Mouse (Mus musculus) frontal cortex, adult 2 months (tissue): Measurements from ENCODE around the gene Rcor2. TPM values are rescaled to one million over a fixed set of nuclear protein-coding genes. Genes with fewer than 3 reads are reported as not detected.

Experiments used
- DNase-seq, 2 experiments: peaks; one replicate each; pipeline ENCODE4 v3.0.0; 2022; ENCODE audit warnings: low spot score in 1 of 2; ENCODE audit errors: extremely low spot score in 1 of 2
- polyA plus RNA-seq: library from polyadenylated mRNA; depleted of rRNA; stranded (reverse); fragments of >200 nt; gene quantifications from 2 replicates; pipeline ENCODE4 v1.2.3, GENCODE M21; 2012; rRNA removed

Gene Rcor2
- polyA plus RNA-seq, result 20.2 and 24.6 TPM in 2 replicates

DNA sequence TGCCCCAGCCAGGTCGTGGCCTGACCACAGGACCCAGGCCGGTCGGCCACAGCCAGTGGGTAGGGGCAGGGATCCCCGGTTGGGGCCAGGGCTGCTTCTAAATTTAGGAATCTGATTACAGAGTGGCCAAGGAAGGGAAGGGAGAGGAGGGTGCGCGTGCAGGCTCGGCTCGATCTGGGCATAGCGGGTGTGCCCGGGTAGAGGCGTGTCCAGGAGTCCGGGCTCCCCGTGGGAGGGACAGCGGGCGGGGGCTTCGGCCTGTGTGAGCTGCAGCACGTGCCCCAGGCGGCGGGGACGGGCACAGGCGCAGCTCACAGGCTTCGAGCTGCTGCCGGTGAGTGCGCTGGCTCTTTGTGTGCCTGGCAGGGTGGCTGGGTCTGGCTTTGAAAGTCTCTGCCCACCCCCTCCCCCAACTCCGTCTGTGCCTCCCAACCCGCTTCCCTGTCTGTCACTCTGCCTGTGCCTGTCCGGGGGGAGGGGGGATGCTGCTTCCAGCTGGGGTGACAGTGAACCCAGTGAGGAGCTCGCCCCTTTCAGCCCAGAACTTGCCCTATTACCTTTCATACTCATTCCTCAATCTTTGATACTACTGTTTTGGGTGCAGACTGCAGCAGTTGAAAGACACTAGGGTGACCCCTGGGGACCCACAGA, at the start of gene Rcor2:
TSS of gene Rcor2 (plus strand) at position 235 of the 651 bp plus-strand sequence.
- DNase-seq, result no peak

DNA sequence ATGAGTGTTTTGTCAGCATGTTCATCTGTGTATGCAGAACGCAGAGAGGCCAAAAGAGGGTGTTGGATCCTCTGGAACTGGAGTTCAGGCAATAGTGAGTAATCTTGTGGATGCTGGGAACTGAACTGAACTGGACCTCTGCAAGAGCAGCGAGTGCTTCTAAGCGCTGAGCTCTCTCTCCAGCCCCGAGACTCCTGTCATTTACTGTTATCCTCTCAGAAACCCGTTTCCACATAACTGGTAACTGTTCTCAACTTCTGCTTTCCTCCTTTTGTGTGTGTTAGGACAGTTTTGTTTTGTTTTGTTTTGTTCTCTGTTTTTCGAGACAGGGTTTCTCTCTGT, 49.2 kb upstream of the Rcor2 start:
- DNase-seq, result no peak

DNA sequence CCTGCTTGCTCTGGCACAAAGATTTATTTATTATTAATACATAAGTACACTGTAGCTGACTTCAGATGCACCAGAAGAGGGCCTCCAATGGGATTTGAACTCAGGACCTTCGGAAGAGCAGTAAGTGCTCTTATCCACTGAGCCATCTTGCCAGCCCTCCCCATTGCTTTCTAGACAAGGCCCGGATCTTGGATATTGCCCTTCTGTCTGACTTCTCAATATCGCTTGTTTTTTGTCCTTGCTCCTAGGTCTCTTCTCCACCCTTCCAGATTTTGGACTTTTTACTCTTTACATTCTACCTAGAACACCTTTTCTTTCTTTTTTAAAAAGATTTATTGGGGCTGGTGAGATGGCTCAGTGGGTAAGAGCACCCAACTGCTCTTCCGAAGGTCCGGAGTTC, 48.4 kb upstream of the Rcor2 start:
- DNase-seq, result no peak

DNA sequence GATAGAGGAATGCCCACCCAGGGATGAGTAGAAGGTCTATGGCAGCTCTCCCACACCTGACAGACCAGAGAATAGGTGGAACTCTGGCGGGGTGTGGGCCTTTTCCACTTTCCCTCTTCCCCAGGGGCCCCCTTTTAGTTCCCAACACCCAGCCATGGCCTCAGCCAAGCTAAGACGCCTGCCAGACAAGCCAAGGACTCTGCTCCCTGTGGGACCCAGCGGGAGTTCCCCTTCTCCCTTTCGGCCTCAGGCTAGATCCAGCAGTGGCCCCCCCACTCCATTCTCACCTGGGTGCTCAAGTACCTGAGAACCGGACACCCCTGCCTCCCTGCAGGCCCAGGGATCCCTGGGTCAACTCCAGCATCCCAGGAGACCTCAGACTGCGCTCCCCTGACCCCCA, 44.9 kb upstream of the Rcor2 start:
- no peak for DNase-seq

DNA sequence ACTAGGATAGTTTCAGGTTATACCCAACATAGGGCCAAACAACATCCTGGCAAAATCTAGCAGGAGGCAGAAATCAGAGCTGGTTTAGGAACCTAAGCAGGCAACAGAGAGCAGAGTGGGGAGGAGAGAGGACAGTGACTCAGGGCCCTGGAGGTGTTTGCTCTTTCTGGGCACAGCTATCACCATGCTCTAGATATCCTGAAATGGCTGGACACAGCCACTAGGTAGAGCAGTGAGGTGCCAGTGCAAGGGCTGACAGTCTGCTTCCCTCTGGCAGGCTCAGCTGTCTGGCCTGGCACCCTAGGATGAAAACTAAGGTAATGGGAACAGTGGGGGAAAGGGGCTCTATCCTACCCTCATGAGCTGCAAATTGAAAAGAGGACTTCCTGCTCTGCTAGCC, 43.6 kb upstream of the Rcor2 start:
- DNase-seq, result no peak

DNA sequence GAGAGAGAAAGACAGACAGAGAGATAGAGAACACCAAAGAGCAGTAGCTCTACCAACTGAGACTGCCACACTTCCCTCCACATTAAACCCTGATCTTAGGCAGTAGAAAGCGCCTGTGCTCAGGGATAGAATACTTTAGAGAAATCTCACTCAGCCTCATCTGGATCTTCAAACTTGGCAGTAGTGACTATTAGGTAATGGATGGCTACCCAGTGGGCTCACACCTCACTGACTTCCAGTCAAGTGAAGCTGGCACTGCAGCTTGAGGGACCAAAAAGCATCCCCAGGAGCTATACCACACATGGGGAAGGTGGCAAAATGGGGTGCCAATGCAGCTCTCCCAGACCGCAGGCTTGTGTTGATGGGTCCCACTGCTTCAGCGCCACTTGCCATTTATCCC, 42.9 kb upstream of the Rcor2 start:
- DNase-seq, result no peak

DNA sequence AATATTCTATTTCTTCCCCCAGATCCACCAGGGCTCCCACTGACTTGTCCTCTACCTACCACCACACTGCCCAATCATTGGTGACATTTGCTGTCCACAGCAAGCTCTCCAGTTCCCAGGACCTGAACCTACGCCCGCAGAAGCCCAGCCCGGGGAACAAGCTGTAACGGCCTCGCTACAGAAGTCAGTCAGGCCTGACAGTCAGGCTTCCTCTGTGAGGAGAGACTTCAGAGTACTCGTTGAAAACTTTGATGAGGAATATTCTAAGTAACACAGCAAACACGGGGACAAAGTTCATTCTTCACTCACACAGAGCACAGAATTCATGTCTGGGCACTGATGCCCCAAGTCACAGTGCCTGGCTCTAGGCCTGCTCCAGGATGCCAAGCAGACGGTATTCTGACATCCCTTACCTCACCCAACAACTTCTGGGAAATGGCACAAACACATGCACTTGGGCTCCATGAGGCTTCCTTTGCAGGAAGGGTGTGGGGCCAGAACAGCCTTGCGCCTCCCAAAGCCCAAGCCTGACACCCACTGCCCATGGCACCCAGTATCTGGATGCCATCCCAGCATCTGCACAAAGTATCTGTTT, 41.9 kb upstream of the Rcor2 start:
- no peak for DNase-seq

DNA sequence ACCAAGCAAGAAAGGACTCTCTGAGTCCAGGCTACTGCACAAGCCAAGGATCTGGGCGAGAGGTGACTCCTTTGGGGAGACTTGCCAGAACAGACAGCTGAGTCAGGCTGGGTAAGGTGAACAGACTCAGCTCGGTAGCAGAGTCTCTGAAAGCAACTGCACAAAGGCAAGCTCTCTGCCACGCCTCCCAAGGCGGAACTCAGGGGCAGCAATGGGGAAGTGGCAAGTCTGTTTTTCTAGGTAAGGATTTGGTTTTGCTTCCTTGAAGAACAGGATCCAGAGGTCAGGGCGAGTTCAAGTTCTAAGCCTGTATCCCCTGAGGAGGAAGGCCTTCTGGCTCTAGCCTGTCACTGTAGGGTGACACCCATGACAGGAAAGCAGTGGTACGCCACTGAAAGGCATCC, 40.6 kb upstream of the Rcor2 start:
- DNase-seq, result no peak

DNA sequence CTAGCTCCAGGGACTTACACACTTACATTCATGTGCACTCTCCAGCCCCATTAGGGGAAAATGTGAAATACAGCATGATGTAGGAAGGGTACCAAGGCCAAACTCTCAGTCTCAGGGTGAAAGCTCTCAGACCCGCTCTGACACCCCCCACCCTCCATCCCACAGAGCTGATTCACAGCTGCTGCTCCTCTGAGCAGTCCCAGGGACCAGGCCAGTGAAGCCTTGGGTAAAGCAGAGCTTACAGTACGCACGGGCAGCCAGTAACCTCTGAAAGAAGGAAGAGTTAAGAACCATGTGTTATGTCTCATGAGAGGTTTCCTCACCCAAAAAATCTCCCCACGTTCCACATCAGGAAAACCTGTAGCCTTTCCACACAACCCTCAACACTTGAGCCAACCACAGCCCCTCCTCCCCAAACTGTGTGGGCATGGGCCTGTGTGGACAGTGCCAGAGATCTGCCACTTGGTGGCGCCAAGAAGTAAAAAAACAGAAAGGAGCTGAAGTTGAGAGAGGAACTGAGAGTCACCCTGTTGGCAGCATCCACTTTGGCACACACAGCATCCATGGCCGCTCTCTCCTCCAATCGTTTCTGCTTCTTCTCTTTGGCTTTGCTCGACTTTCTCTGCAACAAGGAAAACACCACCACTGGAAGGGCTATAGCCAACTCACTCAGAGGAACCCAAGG, 32.4 kb upstream of the Rcor2 start:
- DNase-seq, result peak; percentile 78 to 90

DNA sequence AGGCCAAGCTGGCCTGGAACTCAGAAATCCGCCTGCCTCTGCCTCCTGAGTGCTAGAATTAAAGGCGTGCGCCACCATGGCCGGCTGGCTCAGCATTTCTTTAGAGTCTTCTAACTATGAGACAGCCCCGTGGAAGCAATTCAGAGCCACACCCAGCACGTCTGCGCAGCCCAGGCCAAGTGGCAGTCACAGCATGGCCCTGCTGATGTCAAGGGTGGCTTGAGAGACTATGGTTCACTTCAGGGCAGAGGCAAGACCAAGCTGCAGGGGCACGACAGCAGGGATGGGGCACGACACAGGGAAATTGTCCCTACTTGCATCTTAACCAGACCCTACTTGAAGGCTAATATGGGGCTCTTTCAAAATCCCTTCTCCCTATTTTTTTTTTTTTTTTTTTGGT, 31.7 kb upstream of the Rcor2 start:
- no peak for DNase-seq

DNA sequence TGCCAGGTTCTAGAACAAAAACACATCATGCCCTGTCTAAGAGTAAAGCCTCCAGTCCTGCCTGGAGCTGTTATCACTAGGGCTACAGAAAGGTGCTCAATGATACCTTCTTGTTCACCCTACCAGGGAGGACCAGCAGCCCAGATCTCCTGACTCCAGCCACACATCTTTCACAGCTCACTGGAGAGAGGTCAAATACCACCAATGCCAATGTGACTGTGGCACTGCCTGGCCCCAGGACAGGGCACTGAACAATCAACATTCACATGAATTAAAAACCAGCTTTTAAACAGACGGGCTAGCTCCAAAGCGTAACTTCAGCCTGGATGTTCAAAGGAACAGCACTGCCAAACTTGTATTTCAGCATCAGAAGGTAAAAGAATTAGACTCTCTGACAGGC, 31.1 kb upstream of the Rcor2 start:
- no peak for DNase-seq

DNA sequence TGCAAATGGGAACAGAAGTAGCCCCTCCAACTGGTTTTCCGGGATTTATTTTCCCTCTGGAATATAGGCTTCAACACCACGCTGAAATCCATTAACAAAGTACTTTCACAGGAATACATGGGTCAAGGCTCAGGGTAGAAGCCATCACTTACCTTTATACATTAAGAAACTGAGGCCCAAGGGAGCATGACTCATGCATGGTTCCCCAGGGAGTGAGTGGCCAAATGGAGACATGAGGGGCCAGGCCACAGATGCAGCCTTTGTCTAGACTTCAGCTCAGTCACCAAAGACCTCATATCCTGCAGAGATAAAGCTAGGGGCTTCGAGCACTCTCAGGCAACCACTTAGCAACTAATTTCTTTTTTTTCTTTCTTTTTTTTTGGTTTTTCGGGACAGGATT, 30.4 kb upstream of the Rcor2 start:
- no peak for DNase-seq

DNA sequence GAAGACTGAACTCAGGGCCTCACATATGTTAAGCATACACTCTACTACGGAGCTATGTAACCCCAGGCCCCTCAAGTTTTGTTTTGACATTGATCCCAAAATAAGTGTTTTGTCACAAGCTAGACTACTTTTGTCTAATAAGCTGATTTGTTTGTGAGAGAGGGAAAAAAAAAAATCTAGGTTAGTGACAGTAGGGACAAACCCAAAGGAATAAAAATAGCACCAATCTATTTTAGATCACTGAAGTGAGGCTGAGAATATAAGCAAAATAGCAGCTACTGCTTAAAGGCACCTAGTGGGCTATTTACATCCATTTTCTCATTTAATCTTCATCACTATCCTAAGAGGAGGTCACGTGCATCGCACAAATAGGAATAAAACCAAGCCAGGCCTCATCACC, 27.6 kb upstream of the Rcor2 start:
- no peak for DNase-seq

DNA sequence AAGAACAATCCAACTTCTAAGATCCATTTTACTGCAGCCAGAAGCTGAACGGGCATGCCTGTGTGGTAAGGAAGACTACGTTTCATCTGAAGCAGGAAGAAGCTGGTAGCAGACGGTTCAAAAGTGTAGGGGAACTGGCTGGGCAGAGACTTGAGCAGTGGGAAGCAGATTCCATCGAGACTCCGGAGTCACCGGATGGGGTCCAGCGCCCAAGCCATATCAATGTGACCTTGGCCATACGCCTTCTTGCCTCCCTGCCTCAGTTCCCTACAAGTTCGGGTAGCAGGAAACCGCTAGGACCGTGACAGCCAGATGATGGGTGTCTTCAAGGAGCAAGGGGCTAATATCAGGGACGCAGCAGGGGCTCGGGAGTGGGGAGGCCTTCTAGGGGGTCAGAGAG, 26.8 kb upstream of the Rcor2 start:
- no peak for DNase-seq

DNA sequence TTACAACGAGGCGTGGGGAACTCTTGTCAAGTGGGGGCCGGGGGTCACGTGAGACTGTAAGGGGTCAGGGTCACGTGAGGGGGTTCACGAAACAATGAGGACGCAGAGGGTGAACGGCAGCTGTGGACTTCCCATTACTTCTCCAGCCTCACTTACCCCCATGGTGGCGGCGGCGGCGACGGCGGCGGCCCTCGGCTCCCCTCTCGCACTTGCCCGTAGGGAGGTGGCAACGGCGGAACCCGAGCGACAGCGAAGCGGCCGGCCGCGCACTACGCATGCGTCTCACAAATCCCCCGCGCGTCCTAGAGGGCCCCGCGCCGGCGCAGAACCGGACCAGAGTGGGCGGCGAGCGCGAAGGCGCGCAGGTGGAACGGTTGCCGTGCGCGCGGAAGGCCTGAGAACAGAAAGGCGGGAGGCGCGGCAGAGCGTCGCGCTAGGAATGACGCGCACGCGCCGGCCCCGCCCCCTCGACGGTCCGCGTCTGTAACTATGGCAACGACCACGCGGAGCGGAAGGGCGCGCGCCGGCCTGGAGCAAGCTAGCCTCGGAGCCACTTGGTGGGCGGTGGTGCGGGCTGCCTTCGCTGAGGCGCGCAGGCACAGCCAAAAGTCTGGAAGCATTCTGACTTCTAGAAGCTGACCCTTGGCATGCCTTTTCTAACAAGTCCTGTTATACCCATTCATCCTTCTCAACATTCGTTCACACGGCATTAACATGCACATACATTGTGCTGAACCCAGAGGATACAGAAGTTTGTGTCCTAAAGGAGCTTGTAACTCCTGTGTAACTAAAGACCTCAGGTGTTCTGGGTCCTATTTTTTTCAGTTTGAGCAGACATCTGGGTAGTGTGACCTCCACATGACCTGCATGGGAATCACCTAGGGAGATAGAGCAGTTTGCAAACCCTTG, 26.1 kb upstream of the Rcor2 start, which contains the start of gene Naa40:
TSS of gene Naa40 (minus strand) at position 402 of the 909 bp plus-strand sequence.
- peak; percentile 83 to 92 for DNase-seq

DNA sequence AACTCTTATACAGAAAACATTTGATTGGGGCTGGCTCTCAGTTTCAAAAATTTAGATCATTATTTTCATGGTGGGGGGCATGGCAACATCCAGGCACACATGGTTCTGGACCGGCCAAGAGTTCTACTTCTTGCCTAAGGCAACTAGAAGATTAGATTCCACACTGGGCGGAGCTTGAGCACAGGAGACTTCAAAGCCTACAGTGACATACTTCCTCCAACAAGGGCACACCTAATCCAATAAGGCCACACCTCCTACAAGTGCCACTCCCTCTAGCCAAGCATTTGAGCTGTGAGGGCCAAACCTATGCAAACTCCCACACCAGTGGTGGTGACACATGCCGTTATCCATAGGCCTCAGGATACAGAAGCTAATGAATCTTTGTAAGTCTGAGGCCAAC, 21.1 kb upstream of the Rcor2 start:
- DNase-seq, result no peak

DNA sequence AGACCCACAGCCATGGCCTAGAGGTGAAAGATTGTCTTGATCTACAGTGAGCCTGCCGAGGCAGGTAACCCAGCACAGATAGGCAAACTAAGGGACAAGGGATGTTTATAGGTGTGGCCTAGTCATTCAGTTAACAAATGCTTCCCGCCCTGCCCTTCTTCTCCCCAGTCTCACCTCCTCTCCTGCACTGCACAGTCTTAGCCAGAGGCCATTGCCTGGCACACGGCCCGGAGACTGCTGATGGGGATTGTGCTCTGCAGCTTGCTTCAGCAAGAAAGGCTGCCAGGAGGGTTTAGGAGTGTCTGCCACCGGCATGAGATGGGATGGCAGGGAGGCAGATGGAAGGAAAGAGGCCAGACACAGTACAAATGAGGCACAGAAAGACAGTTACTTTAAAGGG, 9.2 kb upstream of the Rcor2 start:
- no peak for DNase-seq

DNA sequence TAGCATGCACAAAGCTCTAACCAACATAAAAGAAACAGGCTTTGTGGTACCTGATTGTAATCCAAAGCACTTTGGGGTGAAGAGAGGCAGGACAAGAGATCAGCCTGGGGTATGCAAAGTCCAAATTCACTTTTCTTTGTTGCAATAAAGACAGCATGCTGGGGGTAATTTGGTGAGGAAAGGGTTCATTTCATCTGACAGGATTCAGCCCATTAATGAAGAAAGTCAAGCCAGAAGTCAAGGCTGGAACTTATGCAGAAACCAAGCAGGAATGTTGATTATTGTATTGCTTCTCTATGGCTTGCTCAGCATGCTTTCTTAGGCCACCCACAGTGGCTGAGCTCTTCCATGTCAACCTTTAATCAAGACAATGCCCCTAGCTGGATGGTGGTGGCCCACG, 5.6 kb upstream of the Rcor2 start:
- no peak for DNase-seq

DNA sequence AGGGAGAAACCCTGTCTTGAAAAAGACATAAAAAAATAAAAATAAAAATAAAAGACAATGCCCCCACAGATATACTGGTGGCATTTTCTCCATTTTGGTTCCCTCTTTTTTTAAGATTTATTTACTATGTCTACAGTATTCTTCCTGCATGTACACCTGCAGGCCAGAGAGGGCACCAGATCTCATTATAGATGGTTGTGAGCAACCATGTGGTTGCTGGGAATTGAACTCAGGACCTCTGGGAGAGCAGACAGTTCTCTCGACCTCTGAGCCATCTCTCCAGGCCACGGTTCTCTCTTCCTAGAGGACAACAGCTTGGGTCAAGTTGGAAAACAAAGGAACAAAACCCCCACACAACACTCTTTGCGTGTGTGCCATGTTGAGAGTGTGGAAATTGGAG, 5.2 kb upstream of the Rcor2 start:
- no peak for DNase-seq

DNA sequence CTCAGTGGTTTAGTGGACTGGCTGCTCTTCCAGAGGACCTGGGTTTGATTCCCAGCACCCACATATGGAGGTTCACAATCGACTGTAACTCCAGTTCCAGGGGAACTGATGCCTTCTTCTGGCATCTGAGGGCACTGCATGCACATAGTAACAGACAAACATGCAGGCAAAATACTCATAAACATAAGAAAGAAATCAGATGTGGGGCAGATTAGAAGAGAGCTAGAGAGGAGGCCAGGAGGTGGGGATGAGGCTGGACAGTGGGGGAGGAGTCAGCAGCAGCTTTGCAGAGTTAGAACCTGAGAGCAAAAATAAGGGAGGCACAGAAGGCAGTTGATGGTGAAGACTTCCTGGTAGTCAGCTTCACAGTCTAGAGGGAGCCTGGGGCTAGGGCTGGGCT, 4.5 kb upstream of the Rcor2 start:
- DNase-seq, result no peak

DNA sequence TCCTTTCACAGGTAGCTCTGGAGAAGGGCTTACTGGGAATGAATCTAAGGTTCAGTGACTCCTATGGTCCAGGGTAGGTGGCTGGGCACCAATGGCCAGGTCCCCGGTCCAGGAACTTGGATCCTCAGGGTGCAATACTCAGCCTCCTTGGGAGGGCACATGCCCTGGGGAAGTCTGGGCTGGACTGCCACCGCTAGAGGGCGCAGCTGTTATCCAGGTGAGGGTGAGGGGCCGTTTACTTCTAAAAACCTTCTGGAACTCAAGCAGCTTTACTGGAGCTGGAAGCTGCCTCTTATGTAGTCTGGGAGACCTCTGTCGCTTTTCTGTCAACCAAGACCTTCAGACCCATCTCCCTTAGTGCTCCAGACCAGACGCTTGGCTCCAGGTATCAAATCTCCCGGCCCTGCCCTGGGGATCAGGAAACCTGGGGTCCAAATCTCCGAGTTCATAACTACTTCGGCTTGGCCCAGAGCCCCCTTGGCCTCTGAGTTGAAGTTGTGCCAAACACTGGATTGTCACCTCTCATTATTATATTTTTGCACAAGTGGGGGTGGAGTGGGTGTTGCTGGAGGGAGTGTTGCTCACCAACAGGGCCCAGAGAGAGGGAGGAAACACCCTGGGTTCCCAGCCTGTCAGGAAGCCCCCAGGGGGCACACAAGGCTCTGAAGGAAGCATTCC, 2.9 kb upstream of the Rcor2 start:
- DNase-seq, result peak in 1 of 2 experiments; percentile 88
